Mouse (Mus musculus) erythroblast, embryonic 14.5 days (primary cell): ENCODE data around the gene Mycbpap.

ENCODE experiments used
- GATA1 ChIP-seq: IDR thresholded peaks from 2 replicates; pipeline ENCODE4 v1.6.1; 2012; ENCODE audit warnings: low read length, inconsistent platforms, mixed read lengths
- TAL1 ChIP-seq: IDR thresholded peaks from 3 replicates; pipeline ENCODE4 v1.6.1; 2012; ENCODE audit warnings: low read length, inconsistent platforms, mixed read lengths

DNA sequence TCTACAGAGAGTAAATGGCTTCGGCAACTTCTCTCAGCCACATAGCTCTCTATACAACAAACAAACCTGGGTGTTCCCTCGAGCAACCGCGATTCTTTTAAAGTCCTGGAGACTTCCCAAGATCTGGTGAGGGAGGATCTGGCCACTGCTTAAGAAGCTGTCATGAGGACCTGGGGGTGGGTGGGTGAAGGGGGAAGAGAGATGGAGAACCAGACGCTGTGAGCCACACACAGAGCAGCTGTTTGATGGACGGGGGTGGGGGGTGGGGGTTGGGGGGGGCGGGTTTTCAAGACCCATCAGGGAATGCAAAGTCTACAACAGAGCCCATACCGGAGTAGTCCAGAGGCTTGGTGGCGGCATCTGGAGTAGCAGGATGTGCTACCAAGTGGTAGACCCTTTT is 8.1 kb downstream of the Mycbpap start:
- no peak for TF ChIP-seq GATA1
- no peak for TF ChIP-seq TAL1
